Mouse (Mus musculus) retina, adult 2 months (tissue): ENCODE data around the gene Card10.
A peak's percentile ranks its signal among the peaks of the same experiment; 100 is the strongest.

Source experiments
- DNase-seq: peaks from one replicate; pipeline ENCODE4 v3.0.0-alpha.2; 2012; ENCODE audit warnings: low read depth, low spot score

Gene Card10

DNA sequence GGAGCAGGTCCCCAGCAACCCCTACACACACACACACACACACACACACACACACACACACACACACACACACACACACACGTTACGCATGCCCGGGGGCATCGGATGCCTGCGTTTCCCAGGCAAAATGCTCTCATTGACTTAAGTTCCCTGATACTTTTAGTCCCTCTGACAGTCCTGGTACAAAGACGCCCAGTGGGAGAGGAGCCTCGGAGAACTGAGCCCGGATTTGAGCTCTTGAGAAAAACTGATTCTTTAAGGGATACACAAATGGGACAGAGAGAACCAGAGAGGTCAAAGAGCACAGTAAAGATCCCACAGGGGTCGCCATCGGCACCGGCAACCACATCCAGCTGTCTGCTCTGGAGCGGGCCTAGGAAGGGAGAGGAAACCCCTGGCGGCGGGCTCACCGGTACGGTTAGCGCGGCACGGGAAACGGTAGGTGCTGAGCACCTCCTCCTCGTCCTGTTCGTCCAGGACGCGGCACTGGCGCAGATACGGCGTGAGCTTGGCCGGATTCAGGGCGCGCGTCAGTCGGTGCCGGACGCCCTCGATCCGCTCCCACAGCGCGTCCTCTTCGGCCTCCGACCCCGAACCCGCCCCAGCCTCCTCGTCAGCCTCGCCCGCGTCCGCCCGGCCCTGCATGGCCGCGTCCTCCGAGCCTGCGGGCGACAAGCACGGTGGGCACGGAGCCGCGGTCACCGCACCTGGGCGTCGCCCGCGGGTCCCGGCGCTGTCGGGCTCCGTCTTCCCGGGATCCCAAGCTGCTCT, 686 bp downstream of the Card10 start:
- DNase-seq = no peak

DNA sequence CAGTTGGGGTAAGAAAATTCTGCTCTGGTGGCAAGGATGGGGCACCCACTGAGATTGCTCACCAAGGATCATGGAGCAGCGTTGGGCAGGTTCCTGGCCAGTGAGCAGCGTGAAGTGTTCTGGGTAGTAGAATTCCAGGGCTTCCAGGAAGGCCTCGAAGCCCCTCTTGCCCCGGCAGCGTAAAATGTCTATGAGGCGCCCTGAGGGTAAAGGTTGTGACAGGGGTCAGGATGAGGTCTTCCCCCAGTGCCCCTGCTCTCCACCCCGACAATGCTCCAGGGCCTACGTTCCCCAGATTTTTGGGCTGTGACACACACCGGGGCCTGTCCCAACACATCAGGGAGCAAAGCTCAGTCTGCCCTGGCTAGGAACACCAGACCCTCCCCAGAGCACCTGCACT, 1.3 kb downstream of the Card10 start:
- no peak for DNase-seq

DNA sequence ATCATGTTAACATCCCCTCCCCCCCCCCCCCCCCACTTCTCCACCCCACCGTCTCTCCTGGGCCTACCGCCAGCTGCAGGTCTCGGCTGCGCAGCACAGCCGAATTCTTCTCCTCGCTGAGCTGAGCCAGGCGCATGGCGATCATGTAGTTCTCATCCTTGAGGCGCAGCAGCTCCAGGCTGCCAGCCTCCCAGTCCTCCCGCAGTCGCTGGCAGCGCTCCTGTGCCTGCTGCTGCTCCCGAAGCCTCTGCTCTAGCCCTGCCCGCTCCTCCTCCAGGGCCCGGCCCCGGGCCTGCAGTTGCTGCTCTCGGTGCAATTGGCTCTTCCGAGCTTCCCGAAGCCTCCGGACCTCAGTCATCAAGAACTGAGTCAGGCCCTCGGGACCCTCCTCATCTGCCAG, 3.8 kb downstream of the Card10 start:
- DNase-seq = no peak

- DNase-seq = no peak
These were observed 5.8 kb downstream of the Card10 start for GRCm38 (mm10) chr15:78797060-78797329.

DNA sequence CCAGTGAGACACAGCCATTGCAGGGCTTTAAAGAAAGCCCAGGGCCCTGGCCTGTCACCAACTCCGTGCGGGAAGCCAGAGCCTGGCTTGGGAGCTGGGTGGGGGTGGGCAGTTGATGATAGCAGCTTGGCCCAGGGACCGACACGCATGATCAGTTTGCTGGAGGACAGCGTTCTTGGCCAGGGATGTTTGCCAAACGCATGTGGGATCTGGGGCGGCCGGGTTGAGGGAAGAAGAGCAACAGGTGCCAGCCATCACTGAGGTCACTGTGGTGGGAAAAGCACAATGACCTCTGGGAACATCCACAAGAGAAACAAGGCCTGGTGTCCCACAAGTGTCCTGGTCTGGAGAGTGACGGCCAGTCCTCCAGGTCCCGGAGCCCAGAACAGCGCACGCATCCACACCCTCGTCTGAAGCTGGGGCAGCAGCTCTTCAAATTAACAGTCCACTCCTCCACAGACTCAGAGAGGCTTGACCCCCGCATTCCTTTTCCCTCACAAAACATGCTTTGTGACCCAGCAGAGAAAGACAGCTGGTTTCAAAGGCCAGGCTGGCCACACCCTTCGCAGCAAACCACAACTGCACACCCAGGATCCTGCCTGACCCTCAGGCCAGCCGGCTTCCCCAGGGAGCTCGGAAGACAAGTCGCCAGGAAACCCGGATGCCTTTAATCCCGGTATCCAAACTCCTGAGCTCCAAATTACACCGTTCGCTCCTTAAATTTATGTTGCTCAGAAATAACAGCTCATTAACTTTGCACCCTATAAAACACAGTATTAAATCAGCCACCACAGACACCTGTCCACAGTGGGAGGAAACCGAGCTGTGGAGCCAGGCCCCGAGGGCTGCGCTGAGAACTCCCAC, 6.4 kb downstream of the Card10 start:
- no peak for DNase-seq

- no peak for DNase-seq
These were observed 11.9 kb downstream of the Card10 start for GRCm38 (mm10) chr15:78790990-78791389.

DNA sequence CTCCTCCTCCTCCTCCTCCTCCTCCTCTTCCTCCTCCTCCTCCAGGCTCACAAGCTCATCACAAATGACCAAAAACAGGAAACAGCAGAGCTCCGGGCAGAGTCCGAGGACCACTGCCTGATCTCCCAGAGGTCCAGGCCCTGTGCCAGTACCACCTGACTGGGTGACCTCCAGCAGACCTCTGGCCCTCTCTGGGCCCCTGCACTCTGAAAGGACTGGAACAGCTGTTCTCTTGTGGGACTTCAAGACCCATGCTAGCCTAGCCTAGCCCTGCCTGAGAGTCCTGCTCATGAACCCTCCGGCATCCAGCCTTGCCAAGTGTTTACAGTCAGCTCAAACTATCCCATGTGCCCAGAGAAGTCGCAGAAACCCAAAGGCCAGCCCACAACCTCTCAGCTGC, 12.4 kb downstream of the Card10 start:
- no peak for DNase-seq

GRCm38 (mm10) chr15:78789721-78790323, 13.0 kb downstream of the Card10 start:
- no peak for DNase-seq

DNA sequence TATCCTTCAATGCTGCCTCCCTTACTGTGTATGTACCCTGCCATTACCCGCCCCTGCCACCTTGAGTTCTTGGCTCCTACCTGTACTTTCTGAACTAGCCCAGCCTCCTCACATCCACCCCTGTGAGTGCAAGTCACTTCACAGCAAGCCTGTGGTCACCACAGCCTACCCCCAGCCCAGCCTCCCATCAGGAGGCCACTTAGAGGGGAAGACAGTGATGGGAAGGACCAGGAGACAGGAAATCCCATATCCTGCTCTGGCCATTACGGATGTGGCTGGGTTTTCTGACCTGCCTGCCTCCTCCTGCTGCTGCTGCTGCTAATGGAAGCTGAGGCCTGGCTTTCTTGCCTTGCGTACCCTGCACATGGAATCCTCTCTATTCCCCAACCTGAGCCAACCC, 14.8 kb downstream of the Card10 start:
- DNase-seq = no peak

DNA sequence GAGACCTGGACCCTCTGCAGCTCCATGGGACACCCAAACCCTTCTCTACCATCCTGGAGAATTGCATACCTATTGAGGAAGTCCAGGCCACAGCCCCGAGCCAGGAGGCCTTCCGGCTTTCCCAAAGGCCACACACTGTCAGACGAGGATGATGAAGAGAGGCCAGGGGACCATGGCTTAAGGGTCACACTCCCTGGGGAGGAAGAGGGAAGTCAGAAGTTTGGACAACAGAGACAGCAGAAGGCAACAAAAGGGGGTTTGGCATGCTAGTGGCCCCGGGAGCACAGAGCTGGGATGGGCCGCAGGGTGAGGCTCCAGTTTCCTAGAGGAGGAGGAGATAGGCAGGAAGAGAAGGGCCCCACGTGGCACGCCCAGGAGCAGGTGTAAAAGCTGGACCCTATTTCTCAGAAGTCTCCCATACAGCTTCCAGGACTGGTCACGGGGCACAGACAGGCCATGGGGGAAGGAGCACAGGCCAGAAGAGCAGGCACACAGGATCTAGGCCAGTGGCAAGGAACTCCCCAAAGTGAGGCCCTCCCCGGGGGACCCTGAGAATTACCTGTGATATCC, 15.5 kb downstream of the Card10 start:
- DNase-seq = no peak

DNA sequence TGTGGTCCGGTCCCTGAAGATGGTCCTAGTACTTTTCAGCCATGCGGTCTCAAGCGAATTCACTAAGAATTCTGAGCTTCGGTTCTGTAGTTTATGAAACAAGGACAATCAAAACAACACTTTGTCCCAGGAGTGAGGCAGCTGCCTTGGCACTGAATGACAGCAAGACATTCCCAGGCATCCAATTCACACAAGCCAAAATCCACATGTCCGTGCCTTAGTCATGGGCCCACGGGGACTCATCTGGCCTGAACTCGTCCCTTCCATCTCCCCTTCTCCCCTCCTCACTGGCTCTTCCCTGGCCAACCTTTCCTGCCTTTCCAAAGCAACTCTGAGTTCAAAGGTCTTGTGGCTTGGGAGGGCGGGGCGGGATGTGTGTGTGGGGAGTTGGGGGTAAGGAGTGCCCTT, 16.4 kb downstream of the Card10 start:
- DNase-seq = no peak

DNA sequence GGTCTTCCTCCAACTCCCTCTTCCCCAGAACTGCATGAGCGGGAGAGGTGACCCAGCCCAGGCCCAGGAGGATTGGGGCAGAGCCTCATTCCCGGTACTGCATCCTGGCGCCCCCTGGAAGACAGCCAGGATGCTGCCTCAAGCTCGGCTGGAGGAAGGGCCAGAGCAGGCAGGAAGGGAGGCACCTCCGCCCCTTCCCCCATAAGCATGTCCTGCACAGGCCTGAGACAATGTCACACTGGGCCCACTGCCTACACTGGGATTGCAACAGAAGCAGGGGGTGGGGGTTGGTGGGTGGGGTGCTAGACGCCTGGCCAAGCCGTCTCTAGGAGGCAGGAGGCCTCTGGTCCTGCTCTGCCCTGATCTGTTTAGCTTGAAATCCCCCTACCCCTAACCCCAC, 16.9 kb downstream of the Card10 start:
- DNase-seq = no peak

GRCm38 (mm10) chr15:78785258-78785657, 17.6 kb downstream of the Card10 start:
- no peak for DNase-seq

- DNase-seq = no peak
These were observed 18.3 kb downstream of the Card10 start for GRCm38 (mm10) chr15:78784520-78784919.

GRCm38 (mm10) chr15:78782348-78783103, 20.3 kb downstream of the Card10 start:
- DNase-seq = no peak

DNA sequence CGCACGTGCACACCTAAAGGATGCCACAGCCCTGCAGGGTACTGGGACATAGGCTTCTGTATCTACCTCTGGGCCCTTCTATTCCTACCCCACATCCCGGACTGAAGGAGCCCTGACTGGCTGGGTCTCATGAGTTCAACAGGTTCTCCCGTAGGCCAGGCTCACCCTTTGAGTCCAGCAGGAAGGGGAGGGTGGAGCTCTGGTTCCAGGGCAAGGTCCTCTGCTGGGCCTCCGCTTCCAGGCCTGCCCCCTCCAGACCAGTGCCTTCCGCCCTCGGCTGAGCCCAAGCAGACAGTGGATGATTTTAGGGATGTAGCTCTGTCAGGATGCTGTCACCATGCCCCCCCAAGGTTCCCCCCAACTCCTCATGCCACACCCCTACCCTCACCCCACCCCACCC, 21.9 kb downstream of the Card10 start:
- DNase-seq = no peak

DNA sequence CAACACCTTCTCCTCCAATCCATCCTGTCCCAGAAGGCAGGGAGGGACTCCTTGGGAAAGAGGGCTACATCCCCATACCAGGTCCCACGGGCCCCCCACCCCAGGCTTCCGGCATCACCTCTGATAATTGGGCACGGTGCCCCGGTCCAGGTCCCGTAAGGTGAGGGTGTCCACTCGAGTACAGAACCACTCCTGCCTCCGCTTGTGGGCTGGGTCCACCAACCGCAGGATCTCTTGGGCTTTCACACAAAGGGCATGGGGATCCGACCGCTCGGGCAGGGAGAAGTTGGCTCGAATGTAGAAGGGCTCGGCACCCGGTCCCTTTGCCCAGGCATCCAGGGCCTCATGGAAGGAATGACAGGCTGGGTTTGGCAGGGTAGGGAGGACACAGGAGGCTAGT, 22.5 kb downstream of the Card10 start:
- DNase-seq = no peak

GRCm38 (mm10) chr15:78779690-78780089, 23.2 kb downstream of the Card10 start:
- DNase-seq = no peak

GRCm38 (mm10) chr15:78779253-78779652, 23.6 kb downstream of the Card10 start:
- DNase-seq = no peak

GRCm38 (mm10) chr15:78778077-78778870, 24.6 kb downstream of the Card10 start:
- peak; percentile 68 for DNase-seq

DNA sequence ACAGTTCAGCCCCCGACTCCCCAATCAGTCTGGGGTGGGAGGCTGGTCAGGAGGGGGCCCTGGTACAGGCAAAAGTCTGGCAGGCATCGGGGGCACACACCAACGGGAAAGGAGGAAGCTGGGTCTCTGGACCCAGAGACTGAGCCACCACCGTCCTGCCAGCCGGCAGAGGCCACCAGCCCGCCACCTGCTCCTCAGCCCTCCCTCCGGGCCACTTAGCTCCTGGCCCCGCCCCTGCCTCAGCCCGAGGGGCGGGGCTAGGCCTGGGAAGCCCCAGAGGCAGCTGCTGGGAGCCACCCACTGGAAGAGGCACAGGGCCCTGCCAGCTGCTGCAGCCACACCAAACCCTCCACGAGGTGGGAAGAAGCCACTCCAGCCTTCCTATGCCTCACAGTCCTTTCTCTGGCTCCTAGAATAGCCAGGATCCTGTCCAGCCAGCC, 29.5 kb downstream of the Card10 start, which contains the start of gene Mfng:
Gene Mfng (minus strand): TSS at position 186 of the 440 bp plus-strand sequence.
- DNase-seq = no peak
